In genomic region chr11:31481057-31481340, GRCm38 (mm10) we compare ENCODE assay signal across 16 mouse cellular contexts.
DNase-seq lines count a peak whose midpoint lies in the region; ATAC-seq and TF ChIP-seq lines count a peak whose summit lies in the region.
"Had no signal": no experiment of that assay in that cellular context is flagged by ENCODE, and none has a peak within 500 bp of the region (broad histone marks: within the 10 kb centered on the region; RNA-seq: fewer than 3 reads in every experiment).

No protein-coding gene starts in this region.

- TF ChIP-seq CTCF in hindbrain, postnatal 0 days (IDR thresholded peaks at IDR 0.05; ENCODE audit: low read depth) = no peak
- no peak for TF ChIP-seq CTCF in lung, adult 2 months (IDR thresholded peaks at IDR 0.05; ENCODE audit: insufficient read depth, low read length)
- TF ChIP-seq CTCF in brain, embryonic 14.5 days (IDR thresholded peaks at IDR 0.05; ENCODE audit: borderline replicate concordance, extremely low read depth, insufficient read depth, insufficient read length) = no peak

- H3K9me3 ChIP-seq in hindbrain, postnatal 0 days (ENCODE audit: low read length) = no peaks in the 10 kb centered on the region
- H3K9me3 ChIP-seq in hindbrain, embryonic 11.5 days (ENCODE audit: control insufficient read depth, low read length) = no peaks in the 10 kb centered on the region
- H3K9me3 ChIP-seq: embryonic facial prominence, embryonic 12.5 days; forebrain, embryonic 15.5 days; hindbrain, embryonic 12.5 days had no signal

- no peaks in the 10 kb centered on the region for H3K4me1 ChIP-seq in hindbrain, postnatal 0 days (ENCODE audit: insufficient read depth, low read length)
- H3K4me1 ChIP-seq in hindbrain, embryonic 11.5 days (replicated peaks; ENCODE audit: control insufficient read depth, insufficient read depth, low read length) = no peaks in the 10 kb centered on the region
- H3K4me1 ChIP-seq in lung, adult 2 months (ENCODE audit: control insufficient read depth, insufficient read depth, low read length) = no peaks in the 10 kb centered on the region
- H3K4me1 ChIP-seq: embryonic facial prominence, embryonic 12.5 days; forebrain, embryonic 15.5 days; hindbrain, embryonic 12.5 days had no signal

- no peak for TF ChIP-seq POLR2A in lung, adult 2 months (IDR thresholded peaks at IDR 0.05; ENCODE audit: borderline replicate concordance, extremely low read depth, low read depth, low read length)
- TF ChIP-seq POLR2A in brain, embryonic 14.5 days (IDR thresholded peaks at IDR 0.05; ENCODE audit: borderline replicate concordance, extremely low read depth, insufficient read depth, insufficient read length, poor library complexity, severe bottlenecking) = no peak

- 68% methylated on average over 1 of the region's 1 CpGs for WGBS in hindbrain, postnatal 0 days
- WGBS in hindbrain, embryonic 11.5 days = 79% methylated on average over 1 of the region's 1 CpGs
- 65% methylated on average over 1 of the region's 1 CpGs for WGBS in lung, adult 2 months

- H3K9ac ChIP-seq in hindbrain, postnatal 0 days (replicated peaks; ENCODE audit: low read length) = no peak overlapping the region
- H3K9ac ChIP-seq in hindbrain, embryonic 11.5 days (ENCODE audit: low read depth, low read length) = no peak overlapping the region
- H3K9ac ChIP-seq: embryonic facial prominence, embryonic 12.5 days; forebrain, embryonic 15.5 days; hindbrain, embryonic 12.5 days had no signal

- no peak for DNase-seq in hindbrain, postnatal 0 days (ENCODE audit: low spot score)
- DNase-seq in hindbrain, embryonic 11.5 days (ENCODE audit: low spot score) = no peak
- DNase-seq in lung, postnatal 36 days = peak; percentile 10
- no peak for DNase-seq in lung, adult 2 months
- DNase-seq in brain, embryonic 14.5 days (ENCODE audit: low read depth) = peak; percentile 9
- peak; percentile 43 for DNase-seq in retina, postnatal 1 day
- no peak for DNase-seq in heart, postnatal 36 days
- DNase-seq: adrenal gland, postnatal 14 days; gastrocnemius, postnatal 36 days; heart, postnatal 10 days had no signal

- H3K4me2 ChIP-seq in hindbrain, postnatal 0 days (ENCODE audit: low read depth, low read length) = no peak overlapping the region
- no peak overlapping the region for H3K4me2 ChIP-seq in hindbrain, embryonic 11.5 days (replicated peaks; ENCODE audit: low read depth, low read length)
- H3K4me2 ChIP-seq: embryonic facial prominence, embryonic 12.5 days; forebrain, embryonic 15.5 days; hindbrain, embryonic 12.5 days had no signal

- intact Hi-C loops in heart, postnatal 36 days (cut with DNase I) = no loop called here

- H3K4me3 ChIP-seq in hindbrain, postnatal 0 days (ENCODE audit: low read length) = no peak overlapping the region
- H3K4me3 ChIP-seq in hindbrain, embryonic 11.5 days (ENCODE audit: low read depth, low read length) = no peak overlapping the region
- no peak overlapping the region for H3K4me3 ChIP-seq in lung, adult 2 months (replicated peaks; ENCODE audit: extremely low read depth, low read depth, low read length)
- H3K4me3 ChIP-seq: embryonic facial prominence, embryonic 12.5 days; forebrain, embryonic 15.5 days; hindbrain, embryonic 12.5 days had no signal

- no peak overlapping the region for H3K27ac ChIP-seq in hindbrain, postnatal 0 days
- H3K27ac ChIP-seq in hindbrain, embryonic 11.5 days (ENCODE audit: low read depth, low read length) = no peak overlapping the region
- H3K27ac ChIP-seq: embryonic facial prominence, embryonic 12.5 days; forebrain, embryonic 15.5 days; hindbrain, embryonic 12.5 days had no signal

- no peaks in the 10 kb centered on the region for H3K36me3 ChIP-seq in hindbrain, postnatal 0 days (ENCODE audit: insufficient read depth, low read length)
- no peaks in the 10 kb centered on the region for H3K36me3 ChIP-seq in hindbrain, embryonic 11.5 days (ENCODE audit: control insufficient read depth, insufficient read depth, low read length)
- H3K36me3 ChIP-seq: embryonic facial prominence, embryonic 12.5 days; forebrain, embryonic 15.5 days; hindbrain, embryonic 12.5 days had no signal

- H3K27me3 ChIP-seq in hindbrain, postnatal 0 days (ENCODE audit: insufficient read depth, low read length) = no peaks in the 10 kb centered on the region
- no peaks in the 10 kb centered on the region for H3K27me3 ChIP-seq in hindbrain, embryonic 11.5 days (ENCODE audit: control insufficient read depth, insufficient read depth, low read length)
- H3K27me3 ChIP-seq: CH12.LX; embryonic facial prominence, embryonic 12.5 days; forebrain, embryonic 15.5 days; hindbrain, embryonic 12.5 days; Patski had no signal

- peak; percentile 38; the same call in 1 of the 2 replicates for ATAC-seq in hindbrain, postnatal 0 days
- no peak for ATAC-seq in hindbrain, embryonic 11.5 days (ENCODE audit: low FRiP score)
- ATAC-seq: activated CD4-positive, CD25-positive, alpha-beta regulatory T cell, adult 4 months; Patski had no signal

Comparison
In these comparisons a context has a peak if more than half of its experiments do, and no peak if none do; other contexts are left out.
1. DNase-seq: peak in lung, postnatal 36 days (single experiment), brain, embryonic 14.5 days (single experiment) and retina, postnatal 1 day (single experiment); none in hindbrain, postnatal 0 days (single experiment), hindbrain, embryonic 11.5 days (single experiment), lung, adult 2 months (single experiment) and heart, postnatal 36 days (0 of 2).